Mouse (Mus musculus): Measurements from ENCODE around the gene Inpp4b. TPM values are rescaled to one million over a fixed set of nuclear protein-coding genes. Genes with fewer than 3 reads are reported as not detected.

Gene Inpp4b
- polyA plus RNA-seq, 1 experiment from 2014 or later, result 10.2 TPM

DNA sequence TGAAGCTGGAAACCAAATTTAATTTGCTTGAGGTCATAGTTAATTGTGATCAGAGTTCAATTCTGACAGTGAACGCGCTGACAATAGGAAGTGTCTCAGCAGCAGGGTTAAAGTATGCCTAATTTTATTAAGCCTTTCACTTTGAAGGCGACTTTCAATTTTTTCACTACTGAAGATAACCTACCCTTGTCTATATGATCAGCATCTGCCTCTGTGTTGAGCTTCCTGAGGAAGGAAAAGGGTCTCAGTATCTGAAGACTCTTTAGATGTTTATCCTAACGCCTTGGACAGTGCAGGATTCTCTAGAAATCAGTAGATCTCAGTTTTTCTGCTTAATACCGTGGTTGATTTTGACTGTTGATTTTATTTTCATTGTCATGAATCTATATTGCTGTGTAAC, 437.1 kb downstream of the Inpp4b start:
- 80% methylated on average over 5 of the region's 5 CpGs for WGBS
- H3K27me3 ChIP-seq (replicated peaks), result no peaks in the 10 kb centered on the region
- no peak overlapping the region for H3K27ac ChIP-seq (ENCODE audit: poor library complexity, severe bottlenecking)
- no peak overlapping the region for H3K9ac ChIP-seq
- no peaks in the 10 kb centered on the region for H3K9me3 ChIP-seq (replicated peaks)
- no peaks in the 10 kb centered on the region for H3K36me3 ChIP-seq
- ATAC-seq (ENCODE audit: insufficient number of reproducible peaks, low FRiP score), result no peak
- no peak overlapping the region for H3K4me3 ChIP-seq
- H3K4me1 ChIP-seq (replicated peaks), result no peaks in the 10 kb centered on the region
- H3K4me2 ChIP-seq, result no peak overlapping the region

DNA sequence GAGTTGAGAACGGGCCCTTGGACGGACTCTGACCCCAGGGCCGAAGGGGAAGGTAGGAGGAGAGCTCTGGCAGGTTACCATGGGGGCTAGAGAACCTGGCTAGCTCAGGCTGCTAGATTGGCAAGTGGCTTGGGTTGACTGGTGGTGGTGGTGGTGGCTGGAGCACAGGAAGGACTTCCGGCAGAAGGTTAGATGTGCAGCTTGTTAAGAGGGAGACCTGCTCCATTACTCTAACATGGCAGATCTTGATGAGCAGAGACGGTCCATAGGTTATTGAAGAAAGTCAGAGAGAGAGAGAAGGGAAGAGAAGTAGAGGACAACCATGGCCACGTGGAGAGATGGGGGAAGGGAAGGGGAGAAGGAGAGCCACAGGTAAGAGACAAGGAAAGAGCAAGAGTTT, 437.8 kb downstream of the Inpp4b start:
- Histone ChIP-seq H3K27ac (ENCODE audit: poor library complexity, severe bottlenecking) (no peak overlapping the region), H3K4me2 (no peak overlapping the region), H3K9me3 (replicated peaks) (no peaks in the 10 kb centered on the region), H3K27me3 (replicated peaks) (no peaks in the 10 kb centered on the region), H3K4me1 (replicated peaks) (0 out of 2 replicates have a peak, but pooled peaks cover 3% of the 10 kb centered on the region), H3K9ac (no peak overlapping the region), H3K4me3 (no peak overlapping the region), H3K36me3 (no peaks in the 10 kb centered on the region)
- 85% methylated on average over 6 of the region's 6 CpGs for WGBS
- no peak for ATAC-seq (ENCODE audit: insufficient number of reproducible peaks, low FRiP score)

- Histone ChIP-seq H3K4me2 (no peak overlapping the region), H3K27ac (ENCODE audit: poor library complexity, severe bottlenecking) (no peak overlapping the region), H3K9ac (no peak overlapping the region), H3K4me1 (replicated peaks) (0 out of 2 replicates have a peak, but pooled peaks cover 3% of the 10 kb centered on the region), H3K27me3 (replicated peaks) (no peaks in the 10 kb centered on the region), H3K4me3 (no peak overlapping the region), H3K9me3 (replicated peaks) (no peaks in the 10 kb centered on the region), H3K36me3 (no peaks in the 10 kb centered on the region)
- ATAC-seq (ENCODE audit: insufficient number of reproducible peaks, low FRiP score), result no peak
- 74% methylated on average over 2 of the region's 2 CpGs for WGBS
Observed at GRCm38 (mm10) chr8:81780921-81781675, 438.7 kb downstream of the Inpp4b start.

DNA sequence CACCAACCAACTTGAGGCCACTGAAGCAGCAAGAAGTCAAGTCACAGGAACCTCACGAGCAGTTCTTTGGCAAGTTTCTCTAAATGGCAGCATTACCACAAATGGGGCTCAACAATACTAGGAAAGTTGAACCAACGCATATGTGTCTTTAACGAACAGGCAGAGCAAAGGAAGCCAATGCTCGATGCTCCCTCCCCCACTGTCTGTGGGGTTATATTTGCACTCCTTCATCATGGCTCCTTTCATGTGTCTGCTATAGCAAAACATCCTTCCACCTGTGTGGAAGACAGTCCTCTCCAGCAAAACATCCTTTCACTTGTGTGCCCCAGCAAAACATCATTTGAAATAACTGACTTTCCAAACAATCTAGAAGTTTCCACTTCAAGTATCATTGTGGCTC, 440.4 kb downstream of the Inpp4b start:
- no peak overlapping the region for H3K4me3 ChIP-seq
- 0 out of 2 replicates have a peak, but pooled peaks cover 3% of the 10 kb centered on the region for H3K4me1 ChIP-seq (replicated peaks)
- no peak for ATAC-seq (ENCODE audit: insufficient number of reproducible peaks, low FRiP score)
- no peak overlapping the region for H3K4me2 ChIP-seq
- H3K27ac ChIP-seq (ENCODE audit: poor library complexity, severe bottlenecking), result no peak overlapping the region
- no peaks in the 10 kb centered on the region for H3K27me3 ChIP-seq (replicated peaks)
- H3K36me3 ChIP-seq, result no peaks in the 10 kb centered on the region
- no peaks in the 10 kb centered on the region for H3K9me3 ChIP-seq (replicated peaks)
- 76% methylated on average over 4 of the region's 4 CpGs for WGBS
- H3K9ac ChIP-seq, result no peak overlapping the region

DNA sequence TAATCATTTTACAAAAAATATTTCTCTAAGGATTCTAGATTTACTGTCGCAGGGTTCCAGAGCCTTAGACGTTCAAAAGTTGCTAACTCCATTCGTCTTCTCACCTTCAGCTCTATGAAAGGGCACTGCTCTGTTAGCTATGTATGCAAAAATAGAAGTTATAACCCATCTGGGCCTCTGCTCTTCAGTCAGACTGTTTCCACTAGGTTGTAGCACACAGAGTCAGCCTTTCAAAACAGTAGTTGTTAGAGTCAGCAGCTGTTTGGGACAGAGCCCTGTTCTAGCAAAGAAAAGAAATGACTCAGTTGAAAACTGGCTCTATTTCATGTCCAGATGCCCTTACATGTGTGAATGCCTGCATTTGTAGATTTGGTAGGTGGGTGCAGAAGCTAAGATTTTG, 442.4 kb downstream of the Inpp4b start:
- H3K9ac ChIP-seq, result no peak overlapping the region
- ATAC-seq (ENCODE audit: insufficient number of reproducible peaks, low FRiP score), result no peak
- 0 out of 2 replicates have a peak, but pooled peaks cover 3% of the 10 kb centered on the region for H3K4me1 ChIP-seq (replicated peaks)
- H3K27me3 ChIP-seq (replicated peaks), result no peaks in the 10 kb centered on the region
- H3K4me3 ChIP-seq, result no peak overlapping the region
- no peaks in the 10 kb centered on the region for H3K9me3 ChIP-seq (replicated peaks)
- no peak overlapping the region for H3K27ac ChIP-seq (ENCODE audit: poor library complexity, severe bottlenecking)
- H3K36me3 ChIP-seq, result no peaks in the 10 kb centered on the region
- WGBS, result 60% methylated on average over 3 of the region's 3 CpGs
- no peak overlapping the region for H3K4me2 ChIP-seq

GRCm38 (mm10) chr8:81788498-81788897, 446.1 kb downstream of the Inpp4b start:
- Histone ChIP-seq H3K4me2 (no peak overlapping the region), H3K9me3 (replicated peaks) (no peaks in the 10 kb centered on the region), H3K27ac (ENCODE audit: poor library complexity, severe bottlenecking) (no peak overlapping the region), H3K9ac (no peak overlapping the region), H3K27me3 (replicated peaks) (no peaks in the 10 kb centered on the region), H3K4me3 (no peak overlapping the region), H3K36me3 (no peaks in the 10 kb centered on the region), H3K4me1 (replicated peaks) (0 out of 2 replicates have a peak, but pooled peaks cover 3% of the 10 kb centered on the region)
- WGBS, result 64% methylated on average over 2 of the region's 2 CpGs
- ATAC-seq (ENCODE audit: insufficient number of reproducible peaks, low FRiP score), result no peak

- WGBS, result 78% methylated on average over 5 of the region's 5 CpGs
- Histone ChIP-seq H3K9ac (no peak overlapping the region), H3K4me2 (no peak overlapping the region), H3K27ac (ENCODE audit: poor library complexity, severe bottlenecking) (no peak overlapping the region), H3K27me3 (replicated peaks) (no peaks in the 10 kb centered on the region), H3K36me3 (no peaks in the 10 kb centered on the region), H3K4me3 (no peak overlapping the region), H3K4me1 (replicated peaks) (no peaks in the 10 kb centered on the region), H3K9me3 (replicated peaks) (no peaks in the 10 kb centered on the region)
- ATAC-seq (ENCODE audit: insufficient number of reproducible peaks, low FRiP score), result no peak
Observed at GRCm38 (mm10) chr8:81792649-81793048, 450.3 kb downstream of the Inpp4b start.

DNA sequence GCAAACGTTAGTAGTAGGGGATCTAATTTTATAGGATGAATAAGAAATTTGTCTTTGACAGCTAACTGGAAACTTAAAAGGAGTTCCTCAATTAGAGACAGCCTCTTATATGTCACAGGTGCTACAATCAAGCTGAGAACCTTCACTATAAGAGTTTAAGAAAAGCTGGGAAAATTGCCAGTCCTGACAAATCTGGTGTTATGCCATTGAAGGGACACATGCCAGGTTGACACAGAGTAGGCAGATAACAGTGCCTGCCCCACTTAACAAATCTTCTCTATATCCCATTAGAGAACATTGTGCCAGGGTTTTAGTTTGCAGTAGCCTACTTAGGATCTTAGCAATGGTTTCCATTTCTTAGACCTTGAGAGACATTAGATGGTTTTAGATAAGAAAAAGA, 456.1 kb downstream of the Inpp4b start:
- H3K27me3 ChIP-seq (replicated peaks), result no peaks in the 10 kb centered on the region
- 62% methylated on average over 1 of the region's 1 CpGs for WGBS
- no peak overlapping the region for H3K4me2 ChIP-seq
- no peak for ATAC-seq (ENCODE audit: insufficient number of reproducible peaks, low FRiP score)
- no peak overlapping the region for H3K9ac ChIP-seq
- no peaks in the 10 kb centered on the region for H3K9me3 ChIP-seq (replicated peaks)
- H3K4me3 ChIP-seq, result no peak overlapping the region
- no peaks in the 10 kb centered on the region for H3K36me3 ChIP-seq
- peaks cover 3% of the 10 kb centered on the region; the same call in 1 of the 2 replicates for H3K4me1 ChIP-seq (replicated peaks)
- H3K27ac ChIP-seq (ENCODE audit: poor library complexity, severe bottlenecking), result no peak overlapping the region

GRCm38 (mm10) chr8:81800792-81801191, 458.4 kb downstream of the Inpp4b start:
- Histone ChIP-seq H3K4me1 (replicated peaks) (peaks cover 3% of the 10 kb centered on the region; the same call in 1 of the 2 replicates), H3K36me3 (no peaks in the 10 kb centered on the region), H3K4me2 (no peak overlapping the region), H3K27me3 (replicated peaks) (no peaks in the 10 kb centered on the region), H3K9ac (no peak overlapping the region), H3K4me3 (no peak overlapping the region), H3K27ac (ENCODE audit: poor library complexity, severe bottlenecking) (no peak overlapping the region), H3K9me3 (replicated peaks) (no peaks in the 10 kb centered on the region)
- no peak for ATAC-seq (ENCODE audit: insufficient number of reproducible peaks, low FRiP score)

DNA sequence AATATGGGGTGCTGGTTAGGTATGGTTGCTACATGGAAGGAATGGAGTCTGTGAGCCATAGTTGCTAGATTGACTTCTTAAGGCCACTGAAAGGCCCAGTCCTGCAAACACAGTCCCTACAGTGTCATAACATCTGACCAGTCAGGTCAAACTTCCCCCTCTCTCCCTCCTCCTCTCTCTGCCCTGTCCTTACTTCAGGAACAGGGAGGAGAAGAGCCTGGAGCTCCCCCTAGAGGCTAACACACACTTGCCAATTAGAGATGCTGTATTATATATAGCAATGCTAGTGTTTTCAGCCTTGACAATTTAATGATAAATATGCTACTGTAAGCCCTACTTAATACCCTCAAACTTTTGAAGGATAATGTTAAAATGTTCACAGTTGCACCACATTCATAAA, 464.4 kb downstream of the Inpp4b start:
- Histone ChIP-seq H3K4me1 (replicated peaks) (0 out of 2 replicates have a peak, but pooled peaks cover 7% of the 10 kb centered on the region), H3K4me3 (no peak overlapping the region), H3K9me3 (replicated peaks) (no peaks in the 10 kb centered on the region), H3K27ac (ENCODE audit: poor library complexity, severe bottlenecking) (no peak overlapping the region), H3K36me3 (no peaks in the 10 kb centered on the region), H3K27me3 (replicated peaks) (no peaks in the 10 kb centered on the region), H3K4me2 (no peak overlapping the region), H3K9ac (no peak overlapping the region)
- ATAC-seq (ENCODE audit: insufficient number of reproducible peaks, low FRiP score), result peak; percentile 33; the same call in 1 of the 2 replicates

GRCm38 (mm10) chr8:81807578-81807977, 465.2 kb downstream of the Inpp4b start:
- H3K4me1 ChIP-seq (replicated peaks), result 0 out of 2 replicates have a peak, but pooled peaks cover 10% of the 10 kb centered on the region
- no peak for ATAC-seq (ENCODE audit: insufficient number of reproducible peaks, low FRiP score)

GRCm38 (mm10) chr8:81808406-81808805, 466.1 kb downstream of the Inpp4b start:
- Histone ChIP-seq H3K9ac (no peak overlapping the region), H3K4me1 (replicated peaks) (0 out of 2 replicates have a peak, but pooled peaks cover 10% of the 10 kb centered on the region), H3K27ac (ENCODE audit: poor library complexity, severe bottlenecking) (no peak overlapping the region), H3K27me3 (replicated peaks) (no peaks in the 10 kb centered on the region), H3K4me2 (no peak overlapping the region), H3K36me3 (no peaks in the 10 kb centered on the region), H3K9me3 (replicated peaks) (no peaks in the 10 kb centered on the region), H3K4me3 (no peak overlapping the region)
- ATAC-seq (ENCODE audit: insufficient number of reproducible peaks, low FRiP score), result no peak
- WGBS, result 59% methylated on average over 1 of the region's 1 CpGs

More at GRCm38 (mm10) chr8:81807578-81807977, 465.2 kb downstream of the Inpp4b start:
- no peak overlapping the region for H3K27ac ChIP-seq (ENCODE audit: poor library complexity, severe bottlenecking)
- H3K9ac ChIP-seq, result no peak overlapping the region
- no peak overlapping the region for H3K4me2 ChIP-seq
- no peak overlapping the region for H3K4me3 ChIP-seq
- H3K9me3 ChIP-seq (replicated peaks), result no peaks in the 10 kb centered on the region
- no peaks in the 10 kb centered on the region for H3K36me3 ChIP-seq
- no peaks in the 10 kb centered on the region for H3K27me3 ChIP-seq (replicated peaks)
- WGBS, result 42% methylated on average over 6 of the region's 6 CpGs
